In the genomic region with DNA sequence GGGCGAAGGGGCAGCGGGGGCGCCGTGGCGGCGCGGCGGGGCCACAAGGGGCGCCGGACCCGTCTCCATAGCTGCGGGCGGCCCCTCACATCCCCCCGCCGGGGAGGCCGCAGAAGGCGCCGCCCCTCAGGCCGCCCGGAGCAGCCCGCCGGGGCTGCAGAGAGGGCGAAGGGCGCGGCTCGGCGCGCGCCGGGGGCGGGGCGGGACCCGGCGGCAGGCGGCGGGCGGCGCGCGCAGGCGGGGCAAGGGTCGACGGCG, we compare ENCODE assay signal across 8 mouse cellular contexts. TPM values are rescaled to one million over a fixed set of nuclear protein-coding genes. Genes with fewer than 3 reads are reported as not detected.
A peak's percentile ranks its signal among the peaks of the same experiment; 100 is the strongest.
DNase-seq lines count a peak whose midpoint lies in the region; ATAC-seq and TF ChIP-seq lines count a peak whose summit lies in the region.

Tbc1d10b (minus strand) TSS at position 174 of the 258 bp plus-strand sequence.

- ATAC-seq in G1E (ENCODE audit: extremely low read depth, insufficient number of reproducible peaks, low FRiP score, poor library complexity, severe bottlenecking) = no peak
- peak; percentile 9; the same call in 1 of the 2 replicates for ATAC-seq in forebrain, embryonic 15.5 days (replicated peaks)
- ATAC-seq in hindbrain, embryonic 13.5 days (ENCODE audit: low FRiP score) = 0 out of 2 replicates have a peak, but pooled peaks have one; percentile 0
- ATAC-seq in liver, embryonic 15.5 days (ENCODE audit: insufficient read depth) = peak; percentile 47

- peaks cover 27% of the 10 kb centered on the region for H3K36me3 ChIP-seq in G1E (replicated peaks)
- H3K36me3 ChIP-seq in forebrain, embryonic 15.5 days = peaks cover 10% of the 10 kb centered on the region; the same call in 1 of the 2 replicates
- H3K36me3 ChIP-seq in hindbrain, embryonic 13.5 days = peaks cover 15% of the 10 kb centered on the region
- peaks cover 21% of the 10 kb centered on the region for H3K36me3 ChIP-seq in liver, embryonic 15.5 days (replicated peaks)

- TF ChIP-seq CTCF in G1E (IDR thresholded peaks at IDR 0.05; ENCODE audit: low read depth, low read length) = no peak

- H3K4me1 ChIP-seq in G1E (ENCODE audit: insufficient read depth, low read depth, low read length) = peaks cover 68% of the 10 kb centered on the region
- H3K4me1 ChIP-seq in forebrain, embryonic 15.5 days = peaks cover 44% of the 10 kb centered on the region
- H3K4me1 ChIP-seq in hindbrain, embryonic 13.5 days (replicated peaks) = peaks cover 47% of the 10 kb centered on the region
- peaks cover 69% of the 10 kb centered on the region for H3K4me1 ChIP-seq in liver, embryonic 15.5 days (replicated peaks)

- H3K9me3 ChIP-seq in G1E (replicated peaks) = no peaks in the 10 kb centered on the region
- H3K9me3 ChIP-seq in forebrain, embryonic 15.5 days = no peaks in the 10 kb centered on the region
- H3K9me3 ChIP-seq in hindbrain, embryonic 13.5 days = no peaks in the 10 kb centered on the region
- H3K9me3 ChIP-seq in liver, embryonic 15.5 days (replicated peaks) = no peaks in the 10 kb centered on the region

- H3K27me3 ChIP-seq in G1E (ENCODE audit: insufficient read depth, low read length) = no peaks in the 10 kb centered on the region
- no peaks in the 10 kb centered on the region for H3K27me3 ChIP-seq in forebrain, embryonic 15.5 days
- 0 out of 2 replicates have a peak, but pooled peaks cover 5% of the 10 kb centered on the region for H3K27me3 ChIP-seq in hindbrain, embryonic 13.5 days
- H3K27me3 ChIP-seq in liver, embryonic 15.5 days = no peaks in the 10 kb centered on the region

- DNase-seq in frontal cortex, adult 2 months (ENCODE audit: extremely low spot score in 1 of 2, low spot score in 1 of 2) = no peak
- DNase-seq in frontal cortex, postnatal 14 days (ENCODE audit: low spot score in 2 of 2) = no peak
- DNase-seq in G1E (ENCODE audit: low spot score) (no peak), MN1 (ENCODE audit: low spot score) (no peak)
- no peak for DNase-seq in cerebellum, adult 11-12 months

- no CpG with 5 or more reads among the region's 44 CpGs for WGBS in forebrain, embryonic 15.5 days
- WGBS in hindbrain, embryonic 13.5 days = under 1% methylated on average over 44 of the region's 44 CpGs
- under 1% methylated on average over 42 of the region's 44 CpGs for WGBS in liver, embryonic 15.5 days (ENCODE audit: insufficient replicate concordance)

- peak within 1 kb of the TSS; percentile 91 for H3K27ac ChIP-seq in forebrain, embryonic 15.5 days (replicated peaks)
- H3K27ac ChIP-seq in hindbrain, embryonic 13.5 days = peak within 1 kb of the TSS; percentile 88
- H3K27ac ChIP-seq in liver, embryonic 15.5 days (replicated peaks) = peak within 1 kb of the TSS; percentile 99

- peak within 1 kb of the TSS; percentile 90 for H3K9ac ChIP-seq in forebrain, embryonic 15.5 days (replicated peaks)
- H3K9ac ChIP-seq in hindbrain, embryonic 13.5 days = peak within 1 kb of the TSS; percentile 98
- peak within 1 kb of the TSS; percentile 96 for H3K9ac ChIP-seq in liver, embryonic 15.5 days

- H3K4me3 ChIP-seq in G1E (ENCODE audit: low read depth, low read length) = peak within 1 kb of the TSS; percentile 76
- peak within 1 kb of the TSS; percentile 97 for H3K4me3 ChIP-seq in forebrain, embryonic 15.5 days
- H3K4me3 ChIP-seq in hindbrain, embryonic 13.5 days = peak within 1 kb of the TSS; percentile 99
- peak within 1 kb of the TSS; percentile 96 for H3K4me3 ChIP-seq in liver, embryonic 15.5 days (replicated peaks)

- peak within 1 kb of the TSS; percentile 96 for H3K4me2 ChIP-seq in forebrain, embryonic 15.5 days (replicated peaks)
- peak within 1 kb of the TSS; percentile 99 for H3K4me2 ChIP-seq in hindbrain, embryonic 13.5 days
- peak within 1 kb of the TSS; percentile 81 for H3K4me2 ChIP-seq in liver, embryonic 15.5 days

RNA-seq across cellular contexts. Expression of gene Tbc1d10b, which starts in this region (rescaled TPM):
- polyA plus RNA-seq in frontal cortex, adult 2 months (2012; rRNA removed) = 60.3 and 77.8 TPM in 2 replicates
- 19.5 and 26.7 TPM in 2 replicates for total RNA-seq in G1E (2014; fragmentation: Nextera tagmentation)
- 38.3 and 40.1 TPM in 2 replicates for total RNA-seq in G1E (2017)
- polyA plus RNA-seq in G1E (2012) = 72.0 and 74.1 TPM in 2 replicates
- polyA plus RNA-seq in forebrain, embryonic 15.5 days (2015; fragmentation: Nextera tagmentation; extraction: Ambion mirVana) = 33.6 and 35.1 TPM in 2 replicates
- 28.0 and 31.3 TPM in 2 replicates for polyA plus RNA-seq in hindbrain, embryonic 13.5 days (2015; fragmentation: Nextera tagmentation; extraction: Ambion mirVana)
- polyA plus RNA-seq in liver, embryonic 15.5 days (2015; fragmentation: Nextera tagmentation; extraction: Ambion mirVana) = 17.1 and 18.2 TPM in 2 replicates
